Mouse (Mus musculus) left cerebral cortex, adult 11 months (tissue): ENCODE results near the gene Gbp4.
"Not testable (repeated sequence)": the region's sequence is repeated elsewhere in the genome, so short reads cannot be mapped to it uniquely, and the experiment has no call there.

Source experiments
- DNase-seq: peaks from one replicate; pipeline ENCODE4 v3.0.0; 2022; ENCODE audit warnings: low spot score

Gene Gbp4

GRCm38 (mm10) chr5:105139409-105140088 is at the start of gene Gbp4, which contains the start of the genes Gbp9 and Gbp8:
TSS of gene Gbp4 (minus strand) at chr5:105139586.
TSS of gene Gbp9 (minus strand) at chr5:105139539.
TSS of gene Gbp8 (minus strand) at chr5:105139540.
- DNase-seq, result not testable (repeated sequence)

- no peak for DNase-seq
Measured at GRCm38 (mm10) chr5:105181446-105181845, 42.1 kb upstream of the Gbp4 start.

GRCm38 (mm10) chr5:105156582-105156981 is 17.2 kb upstream of the Gbp4 start:
- no peak for DNase-seq

- DNase-seq, result no peak
Measured at GRCm38 (mm10) chr5:105154049-105154448, 14.7 kb upstream of the Gbp4 start.

- DNase-seq, result not testable (repeated sequence)
Measured at GRCm38 (mm10) chr5:105148062-105148461, 8.7 kb upstream of the Gbp4 start.

GRCm38 (mm10) chr5:105146447-105146846 is 7.1 kb upstream of the Gbp4 start:
- DNase-seq, result no peak

- not testable (repeated sequence) for DNase-seq
Measured at GRCm38 (mm10) chr5:105145731-105146130, 6.3 kb upstream of the Gbp4 start.

GRCm38 (mm10) chr5:105140089-105140810 is 864 bp upstream of the Gbp4 start:
- DNase-seq, result not testable (repeated sequence)

GRCm38 (mm10) chr5:105138906-105139305 is 480 bp downstream of the Gbp4 start:
- no peak for DNase-seq

- not testable (repeated sequence) for DNase-seq
Measured at GRCm38 (mm10) chr5:105136706-105137304, 2.6 kb downstream of the Gbp4 start.

- not testable (repeated sequence) for DNase-seq
Measured at GRCm38 (mm10) chr5:105121731-105122130, 17.7 kb downstream of the Gbp4 start.

GRCm38 (mm10) chr5:105115740-105116139 is 23.6 kb downstream of the Gbp4 start:
- no peak for DNase-seq

- no peak for DNase-seq
Measured at GRCm38 (mm10) chr5:105114696-105115095, 24.7 kb downstream of the Gbp4 start.

- DNase-seq, result no peak
Measured at GRCm38 (mm10) chr5:105113656-105114055, 25.7 kb downstream of the Gbp4 start.

GRCm38 (mm10) chr5:105110271-105110852 is 29.0 kb downstream of the Gbp4 start:
- peak; percentile 2 for DNase-seq

- DNase-seq, result not testable (repeated sequence)
Measured at GRCm38 (mm10) chr5:105109775-105110174, 29.6 kb downstream of the Gbp4 start.

- DNase-seq, result not testable (repeated sequence)
Measured at GRCm38 (mm10) chr5:105105689-105106088, 33.7 kb downstream of the Gbp4 start.

- no peak for DNase-seq
Measured at GRCm38 (mm10) chr5:105081900-105082299, 57.5 kb downstream of the Gbp4 start.

GRCm38 (mm10) chr5:105068356-105068755 is 71.0 kb downstream of the Gbp4 start:
- DNase-seq, result not testable (repeated sequence)
